Mouse (Mus musculus) left cerebral cortex, postnatal 10 days (tissue): ENCODE data around the gene Hpdl. TPM values are rescaled to one million over a fixed set of nuclear protein-coding genes. Genes with fewer than 3 reads are reported as not detected.

Experiments
- DNase-seq, 2 experiments: peaks; one replicate each; pipeline ENCODE4 v3.0.0; 2021 to 2022; ENCODE audit warnings: low spot score in 2 of 2, mixed read lengths in 1 of 2; ENCODE audit errors: extremely low spot score in 1 of 2
- intact Hi-C: fragments of 180-260 bp; cut with DNase I; formaldehyde crosslinking; loops from one replicate; pipeline ENCODE4 v1.15.1; 2025
- total RNA-seq, 2 experiments: library from RNA; stranded (reverse); gene quantifications; 2 replicates each; pipeline ENCODE4 v1.2.3; 2021

The Hpdl gene
- total RNA-seq, 2 experiments from 2014 or later = 0.77 to 0.79 TPM

GRCm38 (mm10) chr4:116811012-116811411 is 10.5 kb downstream of the Hpdl start:
- no peak for DNase-seq
- intact Hi-C loops = no loop called here

DNA sequence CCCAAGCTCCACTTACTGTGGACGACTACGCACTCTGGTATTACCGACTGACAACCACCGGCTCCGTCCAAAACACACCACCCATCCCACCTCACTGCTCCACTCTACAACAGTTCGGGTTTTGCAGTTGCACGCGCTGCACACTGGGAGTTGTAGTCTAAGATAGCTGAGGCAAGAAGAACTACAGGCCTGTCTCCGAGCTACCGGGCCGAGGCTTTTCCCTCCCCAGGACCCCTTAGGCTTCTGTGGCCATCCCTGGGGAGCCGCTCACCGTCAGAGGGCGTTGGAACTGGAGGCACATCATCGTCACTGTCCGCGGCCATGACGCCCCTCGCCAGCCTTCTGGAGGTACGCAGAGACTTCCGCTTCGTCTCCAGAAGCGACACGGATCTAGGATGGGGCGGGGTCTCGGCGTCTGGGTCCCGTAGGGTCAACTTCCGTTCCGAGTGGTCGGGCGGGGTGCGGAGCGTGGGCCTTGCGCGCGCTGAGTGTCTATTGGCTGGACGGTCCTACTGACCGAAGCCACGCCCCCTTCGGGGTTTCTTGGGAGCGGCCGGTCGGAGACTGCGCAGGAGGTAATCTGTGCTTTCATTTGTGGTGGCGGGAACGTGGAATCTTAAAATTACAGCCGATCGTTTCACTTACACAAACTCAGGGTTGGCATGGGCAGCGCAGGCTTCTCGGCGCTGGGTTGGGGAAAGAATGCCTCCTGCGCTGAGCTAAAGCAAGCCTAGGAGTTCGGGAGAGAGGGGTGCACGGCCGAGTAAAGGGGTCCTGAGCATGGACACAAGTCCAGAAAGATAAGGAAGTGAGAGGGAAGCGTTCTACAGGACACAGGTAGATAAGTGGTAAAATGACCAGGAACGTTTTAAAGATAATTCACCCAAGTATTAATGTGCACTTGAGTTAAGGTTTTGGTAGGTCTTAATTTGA is 14.0 kb downstream of the Hpdl start, which contains the start of the genes Toe1 and Mutyh:
Gene Toe1 (minus strand): TSS at position 444 of the 933 bp plus-strand sequence.
Gene Mutyh (plus strand): TSS at position 527 of the 933 bp plus-strand sequence.
- DNase-seq = peak; percentile 92 to 98

GRCm38 (mm10) chr4:116799901-116800300 is 21.6 kb downstream of the Hpdl start:
- intact Hi-C loops = no loop called here
- DNase-seq = no peak

More for the DNA sequence above, 14.0 kb downstream of the Hpdl start, which contains the start of the genes Toe1 and Mutyh:
- intact Hi-C loops = no loop called here

DNA sequence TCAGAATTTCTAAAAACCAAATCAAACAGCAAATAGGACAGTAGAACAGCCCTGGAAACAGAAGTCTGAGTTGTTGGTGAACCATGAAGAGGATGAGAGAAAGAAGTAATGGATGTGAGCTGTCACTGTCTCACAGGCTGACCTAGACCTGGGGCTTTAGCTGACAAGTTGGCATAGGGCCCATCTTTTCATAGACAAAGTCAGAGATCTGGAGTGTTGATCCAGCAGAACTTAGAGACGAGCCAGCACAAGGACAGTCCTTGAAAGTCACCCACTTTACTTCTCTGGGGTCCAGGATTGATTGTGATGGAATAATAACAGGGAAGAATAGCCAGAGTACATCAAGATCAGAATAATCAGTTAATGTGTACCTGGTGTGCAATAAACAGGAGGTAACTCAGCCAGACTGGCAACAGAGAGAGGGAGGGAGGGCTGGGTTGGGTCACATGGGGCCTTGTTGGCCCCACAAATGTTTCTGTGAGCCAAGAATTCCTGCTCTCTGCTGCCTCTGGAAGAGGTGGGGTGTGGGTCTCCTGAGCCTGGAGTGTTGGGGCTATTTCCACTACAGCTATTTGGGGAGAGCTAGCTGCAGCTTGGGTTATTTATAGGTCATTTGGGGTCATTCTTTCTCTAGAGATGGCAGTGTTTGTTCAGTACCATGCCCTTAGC is 24.9 kb downstream of the Hpdl start:
- DNase-seq = no peak
- intact Hi-C loops = no loop called here

DNA sequence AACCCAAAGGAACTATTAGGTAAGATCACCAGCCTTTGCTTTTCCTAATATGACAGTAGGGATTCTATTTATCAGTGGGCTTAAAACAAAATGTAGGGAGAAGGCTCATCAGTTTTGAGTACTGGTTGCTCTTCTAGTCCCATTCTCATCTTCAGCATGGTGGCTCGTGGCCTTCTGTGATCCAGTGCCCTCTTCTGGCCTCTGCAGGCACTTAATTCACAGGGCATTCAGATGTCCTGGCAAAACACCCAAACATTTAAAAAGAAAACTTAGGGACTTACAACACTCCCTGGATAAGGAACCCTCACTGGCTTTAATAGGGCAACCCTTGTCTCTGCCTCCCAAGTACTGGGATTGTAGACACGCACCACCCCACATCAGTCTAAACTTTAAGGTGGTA is 27.2 kb downstream of the Hpdl start:
- intact Hi-C loops = no loop called here
- no peak for DNase-seq

GRCm38 (mm10) chr4:116792453-116792852 is 29.1 kb downstream of the Hpdl start:
- intact Hi-C loops = no loop called here
- DNase-seq = no peak

GRCm38 (mm10) chr4:116788956-116789355 is 32.6 kb downstream of the Hpdl start:
- intact Hi-C loops = loop anchor here (1.0 kb wide), 1 partner anchor 70 kb away; no protein-coding TSS in a partner anchor
- DNase-seq = peak; percentile 81 to 87

DNA sequence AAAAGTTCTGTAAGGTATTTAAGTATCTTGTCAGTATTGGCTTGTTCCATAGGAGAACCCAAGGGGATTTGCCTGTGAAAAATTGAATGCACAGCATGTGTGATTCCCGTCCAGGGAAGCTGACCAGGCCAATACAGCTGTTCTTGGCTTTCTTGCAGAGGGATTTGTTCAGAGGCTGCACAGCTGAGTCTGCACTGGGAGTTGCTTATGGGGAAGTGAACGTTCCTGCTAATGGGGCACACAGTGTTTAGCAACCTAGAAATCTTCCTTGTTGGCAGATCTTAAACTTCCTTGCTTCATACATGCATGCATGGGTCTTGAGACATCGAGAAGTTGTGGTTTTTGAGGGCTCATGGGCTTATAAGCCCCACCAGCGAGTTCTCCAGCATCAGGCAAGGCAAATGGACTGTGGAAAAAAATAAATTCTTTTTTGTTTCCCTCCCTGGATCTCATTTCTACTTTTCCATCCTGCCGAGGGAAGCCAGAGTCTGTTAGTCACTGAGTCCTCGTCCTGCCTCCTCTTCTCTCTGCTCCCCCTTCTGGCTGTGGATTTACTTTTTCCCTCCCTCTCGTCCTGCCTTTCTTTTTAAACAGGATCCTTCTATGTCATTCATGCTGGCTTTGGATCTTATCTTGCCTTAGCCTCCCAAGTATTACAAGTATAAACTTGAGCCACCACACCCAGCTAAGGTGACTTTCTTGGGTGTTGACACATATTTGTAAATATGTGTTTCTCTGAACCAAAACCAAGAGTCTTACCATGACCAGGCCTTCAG is 33.3 kb downstream of the Hpdl start:
- DNase-seq = no peak
- intact Hi-C loops = no loop called here

DNA sequence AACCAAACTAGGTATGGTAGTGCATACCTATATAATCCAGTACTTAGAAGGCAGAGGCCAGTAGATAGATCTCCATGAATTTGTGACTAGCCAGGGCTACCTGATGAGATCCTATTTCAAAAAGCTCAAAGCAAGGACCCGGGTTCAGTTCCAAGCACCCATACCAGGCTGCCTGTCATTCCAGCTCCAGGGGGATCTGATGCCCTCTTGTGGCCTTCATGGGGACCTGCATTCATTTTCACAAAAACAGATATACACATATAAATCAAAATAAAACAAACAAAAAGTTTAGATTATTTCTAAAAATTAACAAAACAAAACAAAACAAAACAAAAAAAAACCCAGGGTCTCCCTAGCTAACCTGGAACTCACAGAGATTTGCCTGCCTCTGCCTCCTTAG is 34.9 kb downstream of the Hpdl start:
- intact Hi-C loops = no loop called here
- DNase-seq = no peak

- no peak for DNase-seq
- intact Hi-C loops = no loop called here
Observed at GRCm38 (mm10) chr4:116782171-116782570, 39.3 kb downstream of the Hpdl start.

- intact Hi-C loops = no loop called here
- no peak for DNase-seq
Observed at GRCm38 (mm10) chr4:116781366-116781765, 40.1 kb downstream of the Hpdl start.

- intact Hi-C loops = no loop called here
- DNase-seq = no peak
Observed at GRCm38 (mm10) chr4:116780541-116780940, 41.0 kb downstream of the Hpdl start.

DNA sequence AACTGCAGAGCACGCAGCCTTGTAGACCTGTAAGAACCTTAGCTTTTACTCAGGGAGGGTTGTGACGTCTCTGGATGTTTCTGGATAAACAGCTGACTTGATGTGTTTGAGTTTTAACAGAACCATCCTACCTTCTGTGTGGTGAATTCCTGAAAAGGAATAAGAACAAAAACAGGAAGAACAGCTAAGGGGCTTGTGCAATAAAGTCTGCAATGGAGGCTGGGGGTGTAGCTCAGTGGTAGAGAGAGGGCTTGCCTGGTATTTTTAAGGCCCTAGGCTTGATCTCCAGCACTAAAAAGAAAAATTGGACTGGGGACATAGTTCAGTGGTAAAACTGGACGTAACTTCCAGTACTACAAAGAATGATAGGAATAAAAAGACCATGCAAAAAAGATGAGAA is 44.4 kb downstream of the Hpdl start:
- no peak for DNase-seq
- intact Hi-C loops = no loop called here

DNA sequence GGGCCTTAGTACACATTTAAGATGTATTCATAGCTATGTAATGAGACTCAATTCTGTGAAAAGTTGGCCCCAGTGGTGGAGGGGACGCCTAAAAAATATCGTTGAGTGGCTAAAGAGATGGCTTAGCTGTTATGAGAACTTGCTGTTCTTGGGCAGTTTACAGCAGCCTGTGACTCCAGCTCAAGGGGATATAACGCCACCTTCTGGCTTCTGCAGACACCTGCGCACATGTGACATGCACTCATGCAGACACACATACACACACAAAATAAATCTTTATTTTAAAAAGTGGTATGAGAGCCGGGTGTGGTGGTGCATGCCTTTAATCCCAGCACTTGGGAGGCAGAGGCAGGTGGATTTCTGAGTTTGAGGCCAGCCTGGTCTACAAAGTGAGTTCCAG is 45.1 kb downstream of the Hpdl start:
- intact Hi-C loops = no loop called here
- DNase-seq = no peak

Other genes starting within 250 kb of the Hpdl start
- gene Ccdc17, start 225.1 kb downstream of the Hpdl start, total RNA-seq = 1 to 10 TPM; 3.5 to 3.9 TPM
- gene Nasp, start 193.8 kb downstream of the Hpdl start, total RNA-seq = 10 to 100 TPM; 74.7 to 78.1 TPM
- 100 to 1,000 TPM; 594 to 625 TPM for gene Akr1a1, start 170.0 kb downstream of the Hpdl start, total RNA-seq
- 100 to 1,000 TPM; 173 to 197 TPM for gene Prdx1, start 136.2 kb downstream of the Hpdl start, total RNA-seq
- 10 to 100 TPM; 15.4 to 16.8 TPM for gene Mmachc, start 113.3 kb downstream of the Hpdl start, total RNA-seq
- gene Ccdc163, start 113.2 kb downstream of the Hpdl start, total RNA-seq = 1 to 10 TPM; 3.2 to 3.3 TPM
- gene Tesk2, start 100.8 kb downstream of the Hpdl start, total RNA-seq = 1 to 10 TPM; 1.9 to 2.6 TPM
- gene Toe1, start 14.1 kb downstream of the Hpdl start, total RNA-seq = 10 to 100 TPM; 15.2 to 16.1 TPM
- gene Mutyh, start 14.0 kb downstream of the Hpdl start, total RNA-seq = 1 to 10 TPM; 2.0 to 3.5 TPM
- gene Zswim5, start 55.7 kb upstream of the Hpdl start, total RNA-seq = 1 to 10 TPM; 7.6 to 8.4 TPM
- 10 to 100 TPM; 38.0 to 40.4 TPM for gene Urod, start 172.7 kb upstream of the Hpdl start, total RNA-seq
- gene Hectd3, start 173.6 kb upstream of the Hpdl start, total RNA-seq = 10 to 100 TPM; 47.7 to 53.3 TPM
- gene Eif2b3, start 197.7 kb upstream of the Hpdl start, total RNA-seq = 10 to 100 TPM; 25.5 to 26.9 TPM